ENCODE assay signal across 8 mouse cellular contexts in genomic region chr4:53263776-53264175, GRCm38 (mm10).
DNase-seq lines count a peak whose midpoint lies in the region; ATAC-seq and TF ChIP-seq lines count a peak whose summit lies in the region.

No protein-coding gene starts in this region.

- H3K9me3 ChIP-seq in liver, embryonic 12.5 days (replicated peaks) = no peaks in the 10 kb centered on the region
- no peaks in the 10 kb centered on the region for H3K9me3 ChIP-seq in forebrain, embryonic 13.5 days (replicated peaks)
- 0 out of 2 replicates have a peak, but pooled peaks cover 4% of the 10 kb centered on the region for H3K9me3 ChIP-seq in heart, embryonic 14.5 days (ENCODE audit: control insufficient read depth, low read length)
- no peaks in the 10 kb centered on the region for H3K9me3 ChIP-seq in kidney, embryonic 16.5 days (ENCODE audit: low read length)
- no peaks in the 10 kb centered on the region for H3K9me3 ChIP-seq in limb, embryonic 14.5 days (ENCODE audit: control insufficient read depth, low read length)

- no peaks in the 10 kb centered on the region for H3K36me3 ChIP-seq in liver, embryonic 12.5 days
- no peaks in the 10 kb centered on the region for H3K36me3 ChIP-seq in forebrain, embryonic 13.5 days (ENCODE audit: poor library complexity, severe bottlenecking)
- H3K36me3 ChIP-seq in heart, embryonic 14.5 days (ENCODE audit: control insufficient read depth, insufficient read depth, low read length) = no peaks in the 10 kb centered on the region
- H3K36me3 ChIP-seq in kidney, embryonic 16.5 days (ENCODE audit: insufficient read depth, low read length) = no peaks in the 10 kb centered on the region
- no peaks in the 10 kb centered on the region for H3K36me3 ChIP-seq in limb, embryonic 14.5 days (ENCODE audit: control insufficient read depth, insufficient read depth, low read length)

- no peaks in the 10 kb centered on the region for H3K27me3 ChIP-seq in liver, embryonic 12.5 days (replicated peaks)
- no peaks in the 10 kb centered on the region for H3K27me3 ChIP-seq in forebrain, embryonic 13.5 days
- H3K27me3 ChIP-seq in heart, embryonic 14.5 days (ENCODE audit: control insufficient read depth, insufficient read depth, low read length) = no peaks in the 10 kb centered on the region
- H3K27me3 ChIP-seq in kidney, embryonic 16.5 days (ENCODE audit: insufficient read depth, low read length) = no peaks in the 10 kb centered on the region
- H3K27me3 ChIP-seq in limb, embryonic 14.5 days (ENCODE audit: control insufficient read depth, insufficient read depth, low read length) = no peaks in the 10 kb centered on the region

- no peak overlapping the region for H3K27ac ChIP-seq in liver, embryonic 12.5 days
- peak overlapping the region; percentile 31; the same call in 1 of the 2 replicates for H3K27ac ChIP-seq in forebrain, embryonic 13.5 days
- H3K27ac ChIP-seq in heart, embryonic 14.5 days (replicated peaks in 1 of 2; ENCODE audit: control insufficient read depth in 1 of 2, insufficient read depth in 1 of 2, low read depth in 2 of 2, low read length in 2 of 2) = peak overlapping the region in 1 of 2 experiments; percentile 44; a peak in 2 of 4 replicates
- no peak overlapping the region for H3K27ac ChIP-seq in kidney, embryonic 16.5 days (ENCODE audit: low read length)
- no peak overlapping the region for H3K27ac ChIP-seq in limb, embryonic 14.5 days (replicated peaks; ENCODE audit: low read depth, low read length)

- H3K4me2 ChIP-seq in liver, embryonic 12.5 days = no peak overlapping the region
- no peak overlapping the region for H3K4me2 ChIP-seq in forebrain, embryonic 13.5 days
- peak overlapping the region; percentile 31 for H3K4me2 ChIP-seq in heart, embryonic 14.5 days (ENCODE audit: low read length)
- no peak overlapping the region; the same call in 1 of the 2 replicates for H3K4me2 ChIP-seq in kidney, embryonic 16.5 days (replicated peaks; ENCODE audit: low read depth, low read length)
- H3K4me2 ChIP-seq in limb, embryonic 14.5 days (replicated peaks; ENCODE audit: low read depth, low read length, severe bottlenecking) = 0 out of 2 replicates have a peak overlapping the region, but pooled peaks have one; percentile 5

- H3K4me1 ChIP-seq in liver, embryonic 12.5 days = no peaks in the 10 kb centered on the region
- peaks cover 12% of the 10 kb centered on the region for H3K4me1 ChIP-seq in forebrain, embryonic 13.5 days
- H3K4me1 ChIP-seq in heart, embryonic 14.5 days (ENCODE audit: control insufficient read depth in 2 of 2, insufficient read depth in 2 of 2, low read length in 2 of 2) = peaks cover 15 to 19% of the 10 kb centered on the region in 2 experiments
- peaks cover 11% of the 10 kb centered on the region; the same call in 1 of the 2 replicates for H3K4me1 ChIP-seq in kidney, embryonic 16.5 days (ENCODE audit: insufficient read depth, low read length)
- peaks cover 14% of the 10 kb centered on the region for H3K4me1 ChIP-seq in limb, embryonic 14.5 days (ENCODE audit: control insufficient read depth, insufficient read depth, low read length)

- no peak overlapping the region for H3K4me3 ChIP-seq in liver, embryonic 12.5 days
- H3K4me3 ChIP-seq in forebrain, embryonic 13.5 days = no peak overlapping the region
- no peak overlapping the region for H3K4me3 ChIP-seq in heart, embryonic 14.5 days (ENCODE audit: control insufficient read depth in 1 of 2, insufficient read depth in 1 of 2, low read depth in 1 of 2, low read length in 2 of 2)
- H3K4me3 ChIP-seq in kidney, embryonic 16.5 days (ENCODE audit: low read length) = no peak overlapping the region
- H3K4me3 ChIP-seq in limb, embryonic 14.5 days (replicated peaks; ENCODE audit: low read length) = no peak overlapping the region

- TF ChIP-seq POLR2A in limb, embryonic 14.5 days (IDR thresholded peaks at IDR 0.05; ENCODE audit: borderline replicate concordance, extremely low read depth, insufficient read depth, insufficient read length) = no peak

- H3K9ac ChIP-seq in liver, embryonic 12.5 days = no peak overlapping the region
- no peak overlapping the region for H3K9ac ChIP-seq in forebrain, embryonic 13.5 days
- 0 out of 2 replicates have a peak overlapping the region, but pooled peaks have one; percentile 17 for H3K9ac ChIP-seq in heart, embryonic 14.5 days (ENCODE audit: low read length)
- no peak overlapping the region for H3K9ac ChIP-seq in kidney, embryonic 16.5 days (replicated peaks; ENCODE audit: low read length)
- no peak overlapping the region for H3K9ac ChIP-seq in limb, embryonic 14.5 days (ENCODE audit: low read depth, low read length, severe bottlenecking)

- ATAC-seq in liver, embryonic 12.5 days = no peak
- peak; percentile 94 for ATAC-seq in forebrain, embryonic 13.5 days
- peak; percentile 90 for ATAC-seq in heart, embryonic 14.5 days (ENCODE audit: insufficient number of reproducible peaks, insufficient read depth, low FRiP score, low read depth)
- ATAC-seq in kidney, embryonic 16.5 days (ENCODE audit: low FRiP score, low TSS enrichment) = peak; percentile 83
- peak; percentile 88 for ATAC-seq in limb, embryonic 14.5 days (ENCODE audit: low FRiP score, low read depth)

- DNase-seq in liver = peak; percentile 46
- peak; percentile 81 for DNase-seq in limb, embryonic 14.5 days (ENCODE audit: low spot score)
- peak; percentile 78 for DNase-seq in ovary, postnatal 14 days (ENCODE audit: low spot score)
- peak; percentile 81 for DNase-seq in urinary bladder, postnatal 4 days (ENCODE audit: low spot score in 2 of 2)

- 74% methylated on average over 13 of the region's 13 CpGs for WGBS in liver, embryonic 12.5 days (ENCODE audit: insufficient replicate concordance)
- 53% methylated on average over 13 of the region's 13 CpGs for WGBS in forebrain, embryonic 13.5 days
- 11% methylated on average over 13 of the region's 13 CpGs for WGBS in heart, embryonic 14.5 days
- 45% methylated on average over 13 of the region's 13 CpGs for WGBS in kidney, embryonic 16.5 days
- WGBS in limb, embryonic 14.5 days = 36% methylated on average over 13 of the region's 13 CpGs

Comparison
In these comparisons a context has a peak if more than half of its experiments do, and no peak if none do; other contexts are left out.
1. H3K4me2 ChIP-seq: peak in heart, embryonic 14.5 days (single experiment) and limb, embryonic 14.5 days (single experiment); none in liver, embryonic 12.5 days (single experiment), forebrain, embryonic 13.5 days (single experiment) and kidney, embryonic 16.5 days (single experiment).
2. Peak in every context shown above with its lines, with median percentiles within 50 percentile points of each other: DNase-seq.